Mouse (Mus musculus) E14TG2a.4 (cell line): Measurements from ENCODE around the gene Unc13b.

Experiments
- H3K27me3 ChIP-seq: 2 replicates; pipeline ENCODE4 v1.6.1; 2014; ENCODE audit warnings: low read length, control low read depth; ENCODE audit not compliant: insufficient read depth
- H3K36me3 ChIP-seq: 2 replicates; pipeline ENCODE4 v1.6.1; 2014; ENCODE audit warnings: low read length, control low read depth; ENCODE audit not compliant: insufficient read depth
- H3K4me1 ChIP-seq: replicated peaks from 2 replicates; pipeline ENCODE4 v1.6.1; 2014; ENCODE audit warnings: low read depth, low read length, control low read depth
- H3K4me3 ChIP-seq: replicated peaks from 2 replicates; pipeline ENCODE4 v1.5.1; 2014; ENCODE audit warnings: mild to moderate bottlenecking, low read length
- H3K9me3 ChIP-seq: 2 replicates; pipeline ENCODE4 v1.6.1; 2014; ENCODE audit warnings: low read length, control low read depth
- CTCF ChIP-seq: conservative IDR thresholded peaks from 2 replicates; pipeline ENCODE4 v1.5.1; 2014; ENCODE audit warnings: low read length
- NANOG ChIP-seq: IDR thresholded peaks from 2 replicates; pipeline ENCODE4 v1.6.1; 2014; ENCODE audit warnings: borderline replicate concordance, low read length, mixed read lengths
- POU5F1 ChIP-seq: IDR thresholded peaks from 2 replicates; pipeline ENCODE4 v1.6.1; 2014; ENCODE audit warnings: low read length, borderline replicate concordance

The Unc13b gene

GRCm38 (mm10) chr4:43209673-43210072, 150.9 kb downstream of the Unc13b start:
- Histone ChIP-seq H3K27me3 (no peaks in the 10 kb centered on the region), H3K9me3 (no peaks in the 10 kb centered on the region), H3K4me3 (no peak overlapping the region), H3K36me3 (no peaks in the 10 kb centered on the region), H3K4me1 (peaks cover 15% of the 10 kb centered on the region)
- TF ChIP-seq POU5F1 (no peak), CTCF (no peak), NANOG (no peak)

GRCm38 (mm10) chr4:43216491-43216890, 157.7 kb downstream of the Unc13b start:
- Histone ChIP-seq H3K4me3 (no peak overlapping the region), H3K4me1 (peaks cover 16% of the 10 kb centered on the region), H3K27me3 (no peaks in the 10 kb centered on the region), H3K9me3 (no peaks in the 10 kb centered on the region), H3K36me3 (no peaks in the 10 kb centered on the region)
- TF ChIP-seq CTCF: no peak
- no peak for TF ChIP-seq POU5F1
- no peak for TF ChIP-seq NANOG

- no peaks in the 10 kb centered on the region for H3K36me3 ChIP-seq
- no peaks in the 10 kb centered on the region for H3K27me3 ChIP-seq
- H3K4me1 ChIP-seq: peaks cover 16% of the 10 kb centered on the region
- no peaks in the 10 kb centered on the region for H3K9me3 ChIP-seq
- TF ChIP-seq CTCF (no peak), NANOG (no peak), POU5F1 (no peak)
- H3K4me3 ChIP-seq: no peak overlapping the region
Observed at GRCm38 (mm10) chr4:43217997-43218396, 159.2 kb downstream of the Unc13b start.

GRCm38 (mm10) chr4:43231821-43232220, 173.1 kb downstream of the Unc13b start:
- TF ChIP-seq POU5F1 (no peak), CTCF (no peak), NANOG (no peak)
- Histone ChIP-seq H3K27me3 (no peaks in the 10 kb centered on the region), H3K4me3 (no peak overlapping the region), H3K4me1 (no peaks in the 10 kb centered on the region), H3K9me3 (no peaks in the 10 kb centered on the region), H3K36me3 (no peaks in the 10 kb centered on the region)

- no peaks in the 10 kb centered on the region for H3K9me3 ChIP-seq
- no peak for TF ChIP-seq NANOG
- no peak for TF ChIP-seq CTCF
- no peak for TF ChIP-seq POU5F1
- H3K4me3 ChIP-seq: no peak overlapping the region
- H3K4me1 ChIP-seq: no peaks in the 10 kb centered on the region
- no peaks in the 10 kb centered on the region for H3K27me3 ChIP-seq
- H3K36me3 ChIP-seq: no peaks in the 10 kb centered on the region
Observed at GRCm38 (mm10) chr4:43232985-43233384, 174.2 kb downstream of the Unc13b start.

DNA sequence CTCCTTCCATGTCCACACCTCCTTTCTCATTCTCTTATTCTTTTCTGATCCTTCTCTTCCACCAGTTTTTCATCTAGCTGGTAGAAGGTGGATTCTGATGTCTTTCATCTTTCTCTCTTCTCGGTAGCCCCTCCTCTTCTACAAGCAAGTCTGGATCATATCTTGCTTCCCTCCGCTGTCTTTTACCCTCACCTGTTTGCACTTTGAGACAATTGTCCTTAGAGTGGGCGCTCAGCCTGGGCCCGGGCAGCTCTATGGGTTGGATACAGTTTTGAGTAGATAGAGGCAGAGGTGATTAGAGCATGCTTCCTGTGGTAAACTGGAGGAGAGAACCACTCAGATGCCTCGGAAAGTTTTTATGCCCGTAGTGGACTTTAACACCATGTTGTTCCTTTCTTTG, 174.7 kb downstream of the Unc13b start:
- TF ChIP-seq NANOG (no peak), CTCF (no peak), POU5F1 (no peak)
- H3K4me3 ChIP-seq: no peak overlapping the region
- no peaks in the 10 kb centered on the region for H3K9me3 ChIP-seq
- no peaks in the 10 kb centered on the region for H3K4me1 ChIP-seq
- H3K27me3 ChIP-seq: no peaks in the 10 kb centered on the region
- H3K36me3 ChIP-seq: no peaks in the 10 kb centered on the region

DNA sequence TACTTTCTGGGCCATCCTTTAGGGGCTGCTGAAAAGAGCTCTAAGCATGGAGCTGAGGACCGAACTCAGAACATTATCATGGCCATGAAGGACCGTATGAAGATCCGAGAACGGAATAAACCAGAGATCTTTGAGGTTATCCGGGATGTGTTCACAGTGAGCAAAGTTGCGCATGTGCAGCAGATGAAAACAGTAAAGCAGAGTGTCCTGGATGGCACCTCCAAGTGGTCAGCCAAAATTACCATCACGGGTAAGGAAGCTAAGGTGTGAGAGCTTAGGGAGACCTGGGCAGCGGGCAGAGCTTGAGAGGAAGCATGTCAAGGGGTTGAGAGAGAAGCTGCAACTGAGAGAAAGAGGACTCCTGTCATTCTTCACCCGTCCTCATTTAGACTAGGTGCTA, 178.1 kb downstream of the Unc13b start:
- Histone ChIP-seq H3K27me3 (no peaks in the 10 kb centered on the region), H3K9me3 (no peaks in the 10 kb centered on the region), H3K4me3 (no peak overlapping the region), H3K36me3 (no peaks in the 10 kb centered on the region), H3K4me1 (no peaks in the 10 kb centered on the region)
- no peak for TF ChIP-seq CTCF
- TF ChIP-seq NANOG: no peak
- TF ChIP-seq POU5F1: no peak

DNA sequence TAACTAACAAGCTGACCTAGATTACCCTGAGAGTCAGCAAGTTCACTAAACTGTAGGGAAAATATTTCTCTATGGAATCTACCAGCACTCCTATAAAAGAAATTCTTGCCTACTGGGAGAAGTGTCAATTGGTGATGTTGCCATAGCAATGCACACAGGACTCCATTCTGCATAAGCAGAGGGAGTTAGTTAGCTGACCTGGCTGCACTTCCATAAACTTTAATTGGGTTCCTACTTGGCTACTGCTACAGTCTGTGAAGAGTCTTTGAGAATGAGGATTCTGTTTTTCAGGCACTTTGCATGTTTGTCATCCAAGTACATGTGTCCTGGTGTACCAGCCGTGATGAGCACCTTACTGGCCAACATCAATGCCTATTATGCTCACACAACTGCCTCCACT, 182.0 kb downstream of the Unc13b start:
- Histone ChIP-seq H3K9me3 (no peaks in the 10 kb centered on the region), H3K27me3 (no peaks in the 10 kb centered on the region), H3K4me1 (no peaks in the 10 kb centered on the region), H3K36me3 (no peaks in the 10 kb centered on the region), H3K4me3 (no peak overlapping the region)
- no peak for TF ChIP-seq NANOG
- TF ChIP-seq POU5F1: no peak
- no peak for TF ChIP-seq CTCF

- Histone ChIP-seq H3K4me1 (no peaks in the 10 kb centered on the region), H3K4me3 (no peak overlapping the region), H3K27me3 (no peaks in the 10 kb centered on the region), H3K9me3 (no peaks in the 10 kb centered on the region), H3K36me3 (no peaks in the 10 kb centered on the region)
- TF ChIP-seq NANOG (no peak), CTCF (no peak), POU5F1 (no peak)
Observed at GRCm38 (mm10) chr4:43244022-43244421, 185.3 kb downstream of the Unc13b start.
